Mouse (Mus musculus): ENCODE measurements at regions not wholly inside any gene's neighbourhood (a gene's known extent, or its start where the extent isn't known, plus 50 kb on each side); places are given as distances from the start of the nearest gene placed in this dataset.

GRCm38 (mm10) chr9:115524161-115524560 is 213.9 kb upstream of the Stt3b start:
- Histone ChIP-seq H3K4me2 (replicated peaks; ENCODE audit: low read depth, low read length) (no peak overlapping the region), H3K27me3 (ENCODE audit: insufficient read depth, low read length) (no peaks in the 10 kb centered on the region), H3K9me3 (ENCODE audit: low read length) (no peaks in the 10 kb centered on the region), H3K9ac (replicated peaks; ENCODE audit: low read length) (no peak overlapping the region), H3K4me3 (ENCODE audit: low read length) (no peak overlapping the region), H3K27ac (ENCODE audit: low read length) (0 out of 2 replicates have a peak overlapping the region, but pooled peaks have one; percentile 7), H3K36me3 (ENCODE audit: insufficient read depth, low read length) (no peaks in the 10 kb centered on the region), H3K4me1 (ENCODE audit: insufficient read depth, low read length) (peaks cover 11% of the 10 kb centered on the region; the same call in 1 of the 2 replicates)
- WGBS = 29% methylated on average over 3 of the region's 3 CpGs
- 0 out of 2 replicates have a peak, but pooled peaks have one; percentile 51 for ATAC-seq (ENCODE audit: low FRiP score, low TSS enrichment)

- no peak overlapping the region for H3K4me3 ChIP-seq (ENCODE audit: low read length)
- no peak for ATAC-seq (ENCODE audit: low FRiP score, low TSS enrichment)
- H3K27ac ChIP-seq (ENCODE audit: low read length) = no peak overlapping the region
- no peak overlapping the region for H3K4me2 ChIP-seq (replicated peaks; ENCODE audit: low read depth, low read length)
- no peaks in the 10 kb centered on the region for H3K36me3 ChIP-seq (ENCODE audit: insufficient read depth, low read length)
- peaks cover 11% of the 10 kb centered on the region; the same call in 1 of the 2 replicates for H3K4me1 ChIP-seq (ENCODE audit: insufficient read depth, low read length)
- no peaks in the 10 kb centered on the region for H3K27me3 ChIP-seq (ENCODE audit: insufficient read depth, low read length)
- no peaks in the 10 kb centered on the region for H3K9me3 ChIP-seq (ENCODE audit: low read length)
- H3K9ac ChIP-seq (replicated peaks; ENCODE audit: low read length) = no peak overlapping the region
- WGBS = 21% methylated on average over 5 of the region's 5 CpGs
These were observed 214.4 kb upstream of the Stt3b start for GRCm38 (mm10) chr9:115524591-115524990.

GRCm38 (mm10) chr9:115526322-115526721 is 216.1 kb upstream of the Stt3b start:
- H3K36me3 ChIP-seq (ENCODE audit: insufficient read depth, low read length) = no peaks in the 10 kb centered on the region
- ATAC-seq (ENCODE audit: low FRiP score, low TSS enrichment) = no peak
- no peaks in the 10 kb centered on the region for H3K27me3 ChIP-seq (ENCODE audit: insufficient read depth, low read length)
- no peak overlapping the region for H3K4me2 ChIP-seq (replicated peaks; ENCODE audit: low read depth, low read length)
- no peaks in the 10 kb centered on the region for H3K9me3 ChIP-seq (ENCODE audit: low read length)
- H3K4me1 ChIP-seq (ENCODE audit: insufficient read depth, low read length) = peaks cover 11% of the 10 kb centered on the region; the same call in 1 of the 2 replicates
- WGBS = 78% methylated on average over 4 of the region's 4 CpGs
- no peak overlapping the region for H3K4me3 ChIP-seq (ENCODE audit: low read length)
- no peak overlapping the region for H3K9ac ChIP-seq (replicated peaks; ENCODE audit: low read length)
- H3K27ac ChIP-seq (ENCODE audit: low read length) = no peak overlapping the region

GRCm38 (mm10) chr9:115526981-115527380 is 216.8 kb upstream of the Stt3b start:
- Histone ChIP-seq H3K9me3 (ENCODE audit: low read length) (no peaks in the 10 kb centered on the region), H3K27me3 (ENCODE audit: insufficient read depth, low read length) (no peaks in the 10 kb centered on the region), H3K4me2 (replicated peaks; ENCODE audit: low read depth, low read length) (no peak overlapping the region), H3K27ac (ENCODE audit: low read length) (no peak overlapping the region), H3K4me3 (ENCODE audit: low read length) (no peak overlapping the region), H3K9ac (replicated peaks; ENCODE audit: low read length) (no peak overlapping the region), H3K4me1 (ENCODE audit: insufficient read depth, low read length) (peaks cover 11% of the 10 kb centered on the region; the same call in 1 of the 2 replicates), H3K36me3 (ENCODE audit: insufficient read depth, low read length) (no peaks in the 10 kb centered on the region)
- 83% methylated on average over 6 of the region's 6 CpGs for WGBS
- no peak for ATAC-seq (ENCODE audit: low FRiP score, low TSS enrichment)

- WGBS = 15% methylated on average over 3 of the region's 3 CpGs
- Histone ChIP-seq H3K9me3 (ENCODE audit: low read length) (no peaks in the 10 kb centered on the region), H3K27ac (ENCODE audit: low read length) (no peak overlapping the region), H3K9ac (replicated peaks; ENCODE audit: low read length) (no peak overlapping the region), H3K4me3 (ENCODE audit: low read length) (no peak overlapping the region), H3K36me3 (ENCODE audit: insufficient read depth, low read length) (no peaks in the 10 kb centered on the region), H3K4me2 (replicated peaks; ENCODE audit: low read depth, low read length) (no peak overlapping the region), H3K4me1 (ENCODE audit: insufficient read depth, low read length) (no peaks in the 10 kb centered on the region), H3K27me3 (ENCODE audit: insufficient read depth, low read length) (no peaks in the 10 kb centered on the region)
- ATAC-seq (ENCODE audit: low FRiP score, low TSS enrichment) = peak; percentile 42; the same call in 1 of the 2 replicates
These were observed 224.0 kb upstream of the Stt3b start for GRCm38 (mm10) chr9:115534198-115534597.

- 47% methylated on average over 9 of the region's 9 CpGs for WGBS
- H3K4me2 ChIP-seq (replicated peaks; ENCODE audit: low read depth, low read length) = no peak overlapping the region
- H3K9ac ChIP-seq (replicated peaks; ENCODE audit: low read length) = no peak overlapping the region
- H3K4me3 ChIP-seq (ENCODE audit: low read length) = no peak overlapping the region
- no peaks in the 10 kb centered on the region for H3K27me3 ChIP-seq (ENCODE audit: insufficient read depth, low read length)
- H3K36me3 ChIP-seq (ENCODE audit: insufficient read depth, low read length) = no peaks in the 10 kb centered on the region
- ATAC-seq (ENCODE audit: low FRiP score, low TSS enrichment) = no peak
- peaks cover 10% of the 10 kb centered on the region for H3K9me3 ChIP-seq (ENCODE audit: low read length)
- no peak overlapping the region for H3K27ac ChIP-seq (ENCODE audit: low read length)
- H3K4me1 ChIP-seq (ENCODE audit: insufficient read depth, low read length) = peaks cover 13% of the 10 kb centered on the region
These were observed 233.4 kb upstream of the Stt3b start for GRCm38 (mm10) chr9:115543665-115544064.

- ATAC-seq (ENCODE audit: low FRiP score, low TSS enrichment) = no peak
- H3K27ac ChIP-seq (ENCODE audit: low read length) = no peak overlapping the region
- H3K4me2 ChIP-seq (replicated peaks; ENCODE audit: low read depth, low read length) = no peak overlapping the region
- peaks cover 10% of the 10 kb centered on the region for H3K9me3 ChIP-seq (ENCODE audit: low read length)
- H3K4me1 ChIP-seq (ENCODE audit: insufficient read depth, low read length) = peaks cover 18% of the 10 kb centered on the region
- no peaks in the 10 kb centered on the region for H3K27me3 ChIP-seq (ENCODE audit: insufficient read depth, low read length)
- 87% methylated on average over 4 of the region's 4 CpGs for WGBS
- no peak overlapping the region for H3K9ac ChIP-seq (replicated peaks; ENCODE audit: low read length)
- no peak overlapping the region for H3K4me3 ChIP-seq (ENCODE audit: low read length)
- no peaks in the 10 kb centered on the region for H3K36me3 ChIP-seq (ENCODE audit: insufficient read depth, low read length)
These were observed 235.0 kb upstream of the Stt3b start for GRCm38 (mm10) chr9:115545178-115545577.

- WGBS = 79% methylated on average over 2 of the region's 2 CpGs
- peaks cover 8% of the 10 kb centered on the region for H3K9me3 ChIP-seq (ENCODE audit: low read length)
- H3K4me3 ChIP-seq (ENCODE audit: low read length) = no peak overlapping the region
These were observed 235.6 kb upstream of the Stt3b start for GRCm38 (mm10) chr9:115545792-115546191.

GRCm38 (mm10) chr9:115547625-115548325 is 237.6 kb upstream of the Stt3b start:
- H3K36me3 ChIP-seq (ENCODE audit: insufficient read depth, low read length) = no peaks in the 10 kb centered on the region
- no peak overlapping the region for H3K27ac ChIP-seq (ENCODE audit: low read length)
- H3K4me1 ChIP-seq (ENCODE audit: insufficient read depth, low read length) = peaks cover 18% of the 10 kb centered on the region
- 48% methylated on average over 8 of the region's 8 CpGs for WGBS
- H3K27me3 ChIP-seq (ENCODE audit: insufficient read depth, low read length) = no peaks in the 10 kb centered on the region
- ATAC-seq (ENCODE audit: low FRiP score, low TSS enrichment) = peak; percentile 82
- no peak overlapping the region for H3K4me3 ChIP-seq (ENCODE audit: low read length)
- H3K9me3 ChIP-seq (ENCODE audit: low read length) = no peaks in the 10 kb centered on the region
- peak overlapping the region; percentile 5; the same call in 1 of the 2 replicates for H3K4me2 ChIP-seq (replicated peaks; ENCODE audit: low read depth, low read length)
- H3K9ac ChIP-seq (replicated peaks; ENCODE audit: low read length) = no peak overlapping the region

More at GRCm38 (mm10) chr9:115545792-115546191, 235.6 kb upstream of the Stt3b start:
- no peak overlapping the region for H3K9ac ChIP-seq (replicated peaks; ENCODE audit: low read length)
- H3K36me3 ChIP-seq (ENCODE audit: insufficient read depth, low read length) = no peaks in the 10 kb centered on the region
- no peak overlapping the region for H3K4me2 ChIP-seq (replicated peaks; ENCODE audit: low read depth, low read length)
- ATAC-seq (ENCODE audit: low FRiP score, low TSS enrichment) = no peak
- no peak overlapping the region for H3K27ac ChIP-seq (ENCODE audit: low read length)
- H3K4me1 ChIP-seq (ENCODE audit: insufficient read depth, low read length) = peaks cover 18% of the 10 kb centered on the region
- no peaks in the 10 kb centered on the region for H3K27me3 ChIP-seq (ENCODE audit: insufficient read depth, low read length)

- Histone ChIP-seq H3K4me1 (ENCODE audit: insufficient read depth, low read length) (peaks cover 18% of the 10 kb centered on the region), H3K27me3 (ENCODE audit: insufficient read depth, low read length) (no peaks in the 10 kb centered on the region), H3K4me2 (replicated peaks; ENCODE audit: low read depth, low read length) (no peak overlapping the region), H3K4me3 (ENCODE audit: low read length) (no peak overlapping the region), H3K9ac (replicated peaks; ENCODE audit: low read length) (no peak overlapping the region), H3K9me3 (ENCODE audit: low read length) (no peaks in the 10 kb centered on the region), H3K36me3 (ENCODE audit: insufficient read depth, low read length) (no peaks in the 10 kb centered on the region), H3K27ac (ENCODE audit: low read length) (no peak overlapping the region)
- ATAC-seq (ENCODE audit: low FRiP score, low TSS enrichment) = peak; percentile 46; the same call in 1 of the 2 replicates
- 47% methylated on average over 8 of the region's 8 CpGs for WGBS
These were observed 238.6 kb upstream of the Stt3b start for GRCm38 (mm10) chr9:115548722-115549349.

Data from kidney, embryonic 16.5 days (tissue).